Mouse (Mus musculus): ENCODE measurements around the gene Lpcat3. TPM values are rescaled to one million over a fixed set of nuclear protein-coding genes. Genes with fewer than 3 reads are reported as not detected.

Lpcat3 gene
- 27.3 TPM for polyA plus RNA-seq (2017; shearing (Covaris generic))

DNA sequence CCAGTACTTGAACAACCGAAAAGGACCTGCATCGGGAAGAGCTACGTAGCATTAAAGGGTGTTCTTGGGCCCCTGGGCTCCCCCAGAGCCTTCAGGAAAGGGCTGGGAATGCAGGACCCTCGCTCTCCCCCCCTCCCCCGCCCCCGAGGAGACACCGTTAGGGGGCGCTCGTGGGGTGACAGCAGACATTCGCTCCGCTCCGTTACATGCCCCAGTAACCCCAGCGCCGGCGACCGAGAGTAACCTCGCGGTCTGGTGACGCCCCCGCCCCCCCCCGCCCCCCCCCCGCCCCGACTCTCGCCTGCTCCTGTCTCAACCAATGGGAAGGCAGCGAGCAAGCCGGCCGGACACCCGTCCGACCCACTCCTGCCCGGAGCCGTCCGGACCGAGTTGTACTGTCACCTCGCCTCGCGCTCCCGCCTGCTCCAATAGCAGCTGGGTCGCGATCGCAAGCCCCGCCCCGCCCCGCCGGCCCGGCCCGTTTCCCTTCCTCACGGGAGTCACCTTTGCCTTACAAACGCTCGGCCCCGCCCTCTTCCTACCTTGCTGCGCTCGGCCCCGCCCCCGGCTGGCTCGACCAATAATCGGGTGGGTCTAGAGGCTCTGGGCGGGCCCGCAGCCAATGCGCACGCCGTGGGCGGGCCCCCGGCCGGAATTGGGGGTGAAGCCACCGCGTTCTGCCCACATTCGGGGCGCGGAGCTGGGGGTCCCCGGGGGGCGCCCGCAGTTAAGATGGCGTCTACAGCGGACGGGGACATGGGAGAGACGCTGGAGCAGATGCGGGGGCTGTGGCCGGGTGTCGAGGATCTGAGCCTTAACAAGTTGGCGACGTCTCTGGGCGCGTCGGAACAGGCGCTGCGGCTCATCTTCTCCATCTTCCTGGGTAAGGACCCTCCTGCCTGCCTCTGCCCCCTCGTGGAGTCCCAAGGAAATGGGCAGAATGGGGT is at the start of gene Lpcat3:
Gene Lpcat3 (plus strand): TSS at position 551 of the 947 bp plus-strand sequence.

GRCm38 (mm10) chr6:124635985-124636384 is 26.8 kb upstream of the Lpcat3 start, which contains the start of gene C1s2:
TSS of gene C1s2 (minus strand) at chr6:124636085.

DNA sequence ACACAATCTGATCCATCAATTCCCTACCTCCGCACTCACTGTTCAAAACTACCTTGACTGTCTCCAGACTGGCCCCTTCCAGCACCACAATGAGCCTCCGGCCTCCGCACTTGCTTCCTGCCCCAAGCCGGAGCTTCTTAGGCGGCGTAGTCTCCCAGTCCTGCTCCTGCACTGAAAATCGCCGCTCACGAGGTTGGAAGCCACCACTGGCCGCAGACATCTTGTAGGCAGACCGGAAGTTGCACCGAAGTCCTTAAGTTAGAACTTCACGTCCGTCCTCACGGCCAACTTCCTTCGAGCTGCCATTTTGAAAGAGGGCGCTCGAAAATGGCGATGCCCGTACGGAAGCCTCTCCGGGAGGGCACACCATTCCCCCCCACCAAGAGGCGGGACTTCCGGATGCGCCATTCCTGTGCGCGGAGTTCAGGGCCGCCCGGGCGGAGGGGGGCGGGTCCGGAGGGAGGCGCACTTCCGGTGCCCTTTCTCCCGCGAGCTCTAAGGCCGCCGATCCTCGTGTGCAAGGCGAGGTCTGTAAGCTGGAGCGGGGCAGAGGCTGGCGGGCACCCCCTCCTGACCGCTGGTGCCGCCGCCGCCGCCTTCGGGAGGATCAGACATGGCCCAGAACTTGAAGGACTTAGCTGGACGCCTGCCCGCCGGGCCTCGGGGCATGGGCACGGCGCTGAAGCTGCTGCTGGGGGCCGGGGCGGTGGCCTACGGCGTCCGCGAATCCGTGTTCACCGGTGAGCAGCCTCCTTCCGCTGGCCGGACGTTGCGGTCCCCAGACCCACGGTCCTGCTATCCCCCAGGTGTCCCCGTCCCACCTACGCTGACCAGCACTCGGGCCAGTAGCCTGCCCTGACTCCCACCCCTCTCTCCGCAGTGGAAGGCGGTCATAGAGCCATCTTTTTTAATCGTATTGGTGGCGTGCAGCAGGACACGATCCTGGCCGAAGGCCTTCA is 49.3 kb downstream of the Lpcat3 start, which contains the start of the genes Emg1 and Phb2:
Gene Emg1 (minus strand): TSS at position 355 of the 959 bp plus-strand sequence.
Gene Phb2 (plus strand): TSS at position 513 of the 959 bp plus-strand sequence.

GRCm38 (mm10) chr6:124738511-124739023 is 75.7 kb downstream of the Lpcat3 start, which contains the start of gene Ptpn6:
TSS of gene Ptpn6 (minus strand) at chr6:124738714.

GRCm38 (mm10) chr6:124740888-124741761 is 78.3 kb downstream of the Lpcat3 start, which contains the start of gene Grcc10:
TSS of gene Grcc10 (minus strand) at chr6:124741374.

Other genes starting within 250 kb of the Lpcat3 start
- 41.0 TPM for gene Pex5, start 248.0 kb upstream of the Lpcat3 start, polyA plus RNA-seq (2017; shearing (Covaris generic))
- not detected for gene Clstn3, start 198.2 kb upstream of the Lpcat3 start, polyA plus RNA-seq (2017; shearing (Covaris generic))
- 0.12 TPM for gene C1rl, start 169.9 kb upstream of the Lpcat3 start, polyA plus RNA-seq (2017; shearing (Covaris generic))
- not detected for gene C1ra, start 150.6 kb upstream of the Lpcat3 start, polyA plus RNA-seq (2017; shearing (Covaris generic))
- gene C1s1, start 120.7 kb upstream of the Lpcat3 start, polyA plus RNA-seq (2017; shearing (Covaris generic)) = not detected
- not detected for gene C1rb, start 92.7 kb upstream of the Lpcat3 start, polyA plus RNA-seq (2017; shearing (Covaris generic))
- gene C1s2, start 26.9 kb upstream of the Lpcat3 start, polyA plus RNA-seq (2017; shearing (Covaris generic)) = not detected
- 299 TPM for gene Emg1, start 49.2 kb downstream of the Lpcat3 start, polyA plus RNA-seq (2017; shearing (Covaris generic))
- gene Phb2, start 49.3 kb downstream of the Lpcat3 start, polyA plus RNA-seq (2017; shearing (Covaris generic)) = 137 TPM
- 230 TPM for gene Ptpn6, start 75.7 kb downstream of the Lpcat3 start, polyA plus RNA-seq (2017; shearing (Covaris generic))
- gene Grcc10, start 78.3 kb downstream of the Lpcat3 start, polyA plus RNA-seq (2017; shearing (Covaris generic)) = 313 TPM
- 0.44 TPM for gene Gm45234, start 93.0 kb downstream of the Lpcat3 start, polyA plus RNA-seq (2017; shearing (Covaris generic))
- 21.5 TPM for gene Atn1, start 93.5 kb downstream of the Lpcat3 start, polyA plus RNA-seq (2017; shearing (Covaris generic))
- 4.5 TPM for gene Eno2, start 106.6 kb downstream of the Lpcat3 start, polyA plus RNA-seq (2017; shearing (Covaris generic))
- 3.9 TPM for gene Lrrc23, start 116.7 kb downstream of the Lpcat3 start, polyA plus RNA-seq (2017; shearing (Covaris generic))
- 3.3 TPM for gene Spsb2, start 145.6 kb downstream of the Lpcat3 start, polyA plus RNA-seq (2017; shearing (Covaris generic))
- gene Tpi1, start 151.3 kb downstream of the Lpcat3 start, polyA plus RNA-seq (2017; shearing (Covaris generic)) = 109 TPM
- gene Usp5, start 166.5 kb downstream of the Lpcat3 start, polyA plus RNA-seq (2017; shearing (Covaris generic)) = 69.3 TPM
- 2.5 TPM for gene Cdca3, start 166.5 kb downstream of the Lpcat3 start, polyA plus RNA-seq (2017; shearing (Covaris generic))
- not detected for gene Gnb3, start 177.2 kb downstream of the Lpcat3 start, polyA plus RNA-seq (2017; shearing (Covaris generic))
- gene P3h3, start 194.7 kb downstream of the Lpcat3 start, polyA plus RNA-seq (2017; shearing (Covaris generic)) = not detected
- gene Gpr162, start 201.0 kb downstream of the Lpcat3 start, polyA plus RNA-seq (2017; shearing (Covaris generic)) = not detected
- 653 TPM for gene Cd4, start 225.2 kb downstream of the Lpcat3 start, polyA plus RNA-seq (2017; shearing (Covaris generic))
- gene Lag3, start 248.7 kb downstream of the Lpcat3 start, polyA plus RNA-seq (2017; shearing (Covaris generic)) = 0.87 TPM

Data from effector memory CD4-positive, alpha-beta T cell, adult 5 months (primary cell).